Mouse (Mus musculus): ENCODE measurements around the gene Tex19.1. TPM values are rescaled to one million over a fixed set of nuclear protein-coding genes. Genes with fewer than 3 reads are reported as not detected.
"Not testable (repeated sequence)": the region's sequence is repeated elsewhere in the genome, so short reads cannot be mapped to it uniquely, and the experiment has no call there.

Gene Tex19.1
- polyA plus RNA-seq (2012) = not detected in 2 replicates

- no peaks in the 10 kb centered on the region for H3K27me3 ChIP-seq (ENCODE audit: control insufficient read depth)
- TF ChIP-seq TAL1 (IDR thresholded peaks at IDR 0.05; ENCODE audit: low read length) = no peak
- no peak for TF ChIP-seq GATA1 (IDR thresholded peaks at IDR 0.05; ENCODE audit: low read length)
- no peaks in the 10 kb centered on the region for H3K36me3 ChIP-seq (ENCODE audit: control insufficient read depth)
- H3K4me3 ChIP-seq (replicated peaks) = no peak within 1 kb of the TSS
- H3K9me3 ChIP-seq (ENCODE audit: control insufficient read depth, low read length) = peaks cover 4% of the 10 kb centered on the region; the same call in 1 of the 2 replicates
- no peaks in the 10 kb centered on the region for H3K4me1 ChIP-seq (ENCODE audit: control insufficient read depth)
Observed at GRCm38 (mm10) chr11:121145865-121146264, at the start of gene Tex19.1. Tex19.1 (plus strand) TSS chr11:121146143.

DNA sequence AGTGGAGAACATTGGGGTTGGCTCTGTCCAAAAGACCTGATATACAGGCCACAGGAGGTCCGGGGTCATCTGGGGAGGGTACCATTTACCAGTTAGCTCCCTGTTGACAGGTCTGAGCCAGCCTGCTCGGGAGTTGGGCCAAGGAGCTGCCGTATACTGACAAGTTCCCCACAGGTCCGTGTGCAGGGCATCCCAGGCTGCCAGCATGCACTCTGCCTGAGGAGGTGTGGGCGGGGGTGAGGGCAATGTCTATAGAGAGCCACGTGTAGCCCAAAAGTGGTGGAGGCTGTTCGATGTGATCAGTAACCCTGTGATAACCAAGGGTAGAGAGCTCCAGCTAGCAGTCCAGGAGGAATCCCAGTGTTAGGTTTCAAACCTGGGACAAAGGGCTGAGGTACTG lies 46.2 kb upstream of the Tex19.1 start:
- Histone ChIP-seq H3K4me3 (replicated peaks) (no peak overlapping the region), H3K9me3 (ENCODE audit: control insufficient read depth, low read length) (no peaks in the 10 kb centered on the region), H3K36me3 (ENCODE audit: control insufficient read depth) (no peaks in the 10 kb centered on the region), H3K4me1 (ENCODE audit: control insufficient read depth) (no peaks in the 10 kb centered on the region; the same call in 1 of the 2 replicates), H3K27me3 (ENCODE audit: control insufficient read depth) (no peaks in the 10 kb centered on the region)
- TF ChIP-seq GATA1 (IDR thresholded peaks at IDR 0.05; ENCODE audit: low read length) = no peak
- no peak for TF ChIP-seq TAL1 (IDR thresholded peaks at IDR 0.05; ENCODE audit: low read length)

- H3K36me3 ChIP-seq (ENCODE audit: control insufficient read depth) = no peaks in the 10 kb centered on the region
- TF ChIP-seq GATA1 (IDR thresholded peaks at IDR 0.05; ENCODE audit: low read length) (no peak), TAL1 (IDR thresholded peaks at IDR 0.05; ENCODE audit: low read length) (no peak)
- H3K27me3 ChIP-seq (ENCODE audit: control insufficient read depth) = no peaks in the 10 kb centered on the region
- H3K4me1 ChIP-seq (ENCODE audit: control insufficient read depth) = no peaks in the 10 kb centered on the region; the same call in 1 of the 2 replicates
- H3K9me3 ChIP-seq (ENCODE audit: control insufficient read depth, low read length) = no peaks in the 10 kb centered on the region
- H3K4me3 ChIP-seq (replicated peaks) = no peak overlapping the region
Observed at GRCm38 (mm10) chr11:121100692-121101091, 45.3 kb upstream of the Tex19.1 start.

- H3K9me3 ChIP-seq (ENCODE audit: control insufficient read depth, low read length) = no peaks in the 10 kb centered on the region
- TF ChIP-seq TAL1 (IDR thresholded peaks at IDR 0.05; ENCODE audit: low read length) (no peak), GATA1 (IDR thresholded peaks at IDR 0.05; ENCODE audit: low read length) (no peak)
- H3K36me3 ChIP-seq (ENCODE audit: control insufficient read depth) = no peaks in the 10 kb centered on the region
- H3K27me3 ChIP-seq (ENCODE audit: control insufficient read depth) = no peaks in the 10 kb centered on the region
- no peaks in the 10 kb centered on the region; the same call in 1 of the 2 replicates for H3K4me1 ChIP-seq (ENCODE audit: control insufficient read depth)
- no peak overlapping the region for H3K4me3 ChIP-seq (replicated peaks)
Observed at GRCm38 (mm10) chr11:121101124-121101805, 44.7 kb upstream of the Tex19.1 start.

- H3K27me3 ChIP-seq (ENCODE audit: control insufficient read depth) = not testable (repeated sequence)
Observed at GRCm38 (mm10) chr11:121107242-121107641, 38.7 kb upstream of the Tex19.1 start.

DNA sequence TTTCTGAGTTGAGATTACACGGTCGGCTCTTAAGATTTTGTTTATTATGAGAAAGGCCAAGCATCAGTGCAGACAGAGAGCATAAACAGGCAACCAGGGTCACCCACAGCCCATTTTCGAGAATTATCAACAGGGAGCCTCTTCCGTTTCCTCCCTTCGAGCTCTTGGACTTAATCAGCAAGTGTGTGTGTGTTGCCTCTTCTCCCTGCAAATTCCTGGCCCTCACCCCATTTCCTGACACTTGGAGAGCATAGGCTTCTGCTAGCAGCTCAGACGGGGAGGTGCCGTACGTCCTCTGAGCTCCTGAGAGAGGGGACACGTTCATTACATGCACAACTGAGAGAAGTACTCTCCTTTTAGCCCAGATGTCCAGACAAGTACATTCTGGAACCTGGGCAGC lies 37.9 kb upstream of the Tex19.1 start:
- Histone ChIP-seq H3K9me3 (ENCODE audit: control insufficient read depth, low read length) (no peaks in the 10 kb centered on the region), H3K4me3 (replicated peaks) (no peak overlapping the region), H3K36me3 (ENCODE audit: control insufficient read depth) (no peaks in the 10 kb centered on the region)

More at GRCm38 (mm10) chr11:121107242-121107641, 38.7 kb upstream of the Tex19.1 start:
- not testable (repeated sequence) for H3K4me3 ChIP-seq (replicated peaks); H3K36me3 ChIP-seq (ENCODE audit: control insufficient read depth); H3K4me1 ChIP-seq (ENCODE audit: control insufficient read depth); H3K9me3 ChIP-seq (ENCODE audit: control insufficient read depth, low read length)

GRCm38 (mm10) chr11:121109986-121110385 lies 36.0 kb upstream of the Tex19.1 start:
- Histone ChIP-seq H3K4me1 (ENCODE audit: control insufficient read depth) (no peaks in the 10 kb centered on the region), H3K27me3 (ENCODE audit: control insufficient read depth) (0 out of 2 replicates have a peak, but pooled peaks cover 2% of the 10 kb centered on the region), H3K9me3 (ENCODE audit: control insufficient read depth, low read length) (no peaks in the 10 kb centered on the region), H3K4me3 (replicated peaks) (no peak overlapping the region), H3K36me3 (ENCODE audit: control insufficient read depth) (no peaks in the 10 kb centered on the region)
- no peak for TF ChIP-seq GATA1 (IDR thresholded peaks at IDR 0.05; ENCODE audit: low read length)
- no peak for TF ChIP-seq TAL1 (IDR thresholded peaks at IDR 0.05; ENCODE audit: low read length)

More for the DNA sequence above, 37.9 kb upstream of the Tex19.1 start:
- no peak for TF ChIP-seq TAL1 (IDR thresholded peaks at IDR 0.05; ENCODE audit: low read length)
- no peak for TF ChIP-seq GATA1 (IDR thresholded peaks at IDR 0.05; ENCODE audit: low read length)
- Histone ChIP-seq H3K4me1 (ENCODE audit: control insufficient read depth) (no peaks in the 10 kb centered on the region), H3K27me3 (ENCODE audit: control insufficient read depth) (0 out of 2 replicates have a peak, but pooled peaks cover 2% of the 10 kb centered on the region)

DNA sequence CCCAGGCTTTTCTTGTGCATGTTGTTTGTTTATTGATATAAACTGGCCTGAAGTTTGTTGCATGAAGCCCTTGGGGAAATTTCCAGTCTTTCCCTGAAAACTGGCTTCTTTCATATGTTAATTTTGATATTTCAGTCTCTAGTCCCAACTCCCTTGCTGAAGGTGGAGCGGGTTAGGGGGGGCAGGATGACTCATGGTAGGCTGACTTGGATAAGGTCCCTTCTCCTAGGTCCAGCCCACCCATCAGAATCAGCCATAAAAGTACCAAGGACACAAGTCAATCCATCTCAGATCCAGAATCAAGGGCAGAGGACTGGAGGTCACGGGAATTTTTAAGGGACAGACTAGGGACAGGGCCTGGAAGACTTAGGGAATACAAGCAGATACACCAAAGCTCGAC lies 34.9 kb upstream of the Tex19.1 start:
- Histone ChIP-seq H3K36me3 (ENCODE audit: control insufficient read depth) (no peaks in the 10 kb centered on the region), H3K27me3 (ENCODE audit: control insufficient read depth) (0 out of 2 replicates have a peak, but pooled peaks cover 2% of the 10 kb centered on the region), H3K4me3 (replicated peaks) (no peak overlapping the region), H3K4me1 (ENCODE audit: control insufficient read depth) (no peaks in the 10 kb centered on the region), H3K9me3 (ENCODE audit: control insufficient read depth, low read length) (no peaks in the 10 kb centered on the region)
- no peak for TF ChIP-seq GATA1 (IDR thresholded peaks at IDR 0.05; ENCODE audit: low read length)
- no peak for TF ChIP-seq TAL1 (IDR thresholded peaks at IDR 0.05; ENCODE audit: low read length)

DNA sequence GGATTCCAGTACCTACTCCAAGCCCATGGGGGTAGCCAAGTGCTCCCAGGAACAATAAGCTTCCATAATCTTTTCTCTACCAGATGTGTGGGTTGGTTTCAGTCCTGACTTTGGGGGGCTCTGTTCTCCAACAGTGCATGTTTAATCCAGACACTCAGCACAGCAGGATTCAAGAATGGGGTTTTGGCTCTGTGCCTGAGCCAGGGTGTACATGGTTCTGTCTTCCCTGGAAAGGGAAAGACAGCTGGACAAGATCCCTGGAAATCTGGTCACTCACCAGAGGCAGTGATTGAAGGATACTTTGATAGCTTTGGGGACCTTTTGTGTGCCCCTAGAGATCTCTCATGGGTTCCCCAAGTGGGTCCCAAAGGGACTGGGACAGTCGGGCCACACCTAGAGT lies 34.3 kb upstream of the Tex19.1 start:
- no peaks in the 10 kb centered on the region for H3K9me3 ChIP-seq (ENCODE audit: control insufficient read depth, low read length)
- H3K4me3 ChIP-seq (replicated peaks) = no peak overlapping the region
- no peak for TF ChIP-seq GATA1 (IDR thresholded peaks at IDR 0.05; ENCODE audit: low read length)
- TF ChIP-seq TAL1 (IDR thresholded peaks at IDR 0.05; ENCODE audit: low read length) = no peak
- no peaks in the 10 kb centered on the region for H3K36me3 ChIP-seq (ENCODE audit: control insufficient read depth)
- H3K4me1 ChIP-seq (ENCODE audit: control insufficient read depth) = no peaks in the 10 kb centered on the region
- H3K27me3 ChIP-seq (ENCODE audit: control insufficient read depth) = 0 out of 2 replicates have a peak, but pooled peaks cover 2% of the 10 kb centered on the region

Measured in erythroblast, embryonic 14.5 days (primary cell).